Comparison of ENCODE assay signal across 8 mouse cellular contexts in the genomic region with DNA sequence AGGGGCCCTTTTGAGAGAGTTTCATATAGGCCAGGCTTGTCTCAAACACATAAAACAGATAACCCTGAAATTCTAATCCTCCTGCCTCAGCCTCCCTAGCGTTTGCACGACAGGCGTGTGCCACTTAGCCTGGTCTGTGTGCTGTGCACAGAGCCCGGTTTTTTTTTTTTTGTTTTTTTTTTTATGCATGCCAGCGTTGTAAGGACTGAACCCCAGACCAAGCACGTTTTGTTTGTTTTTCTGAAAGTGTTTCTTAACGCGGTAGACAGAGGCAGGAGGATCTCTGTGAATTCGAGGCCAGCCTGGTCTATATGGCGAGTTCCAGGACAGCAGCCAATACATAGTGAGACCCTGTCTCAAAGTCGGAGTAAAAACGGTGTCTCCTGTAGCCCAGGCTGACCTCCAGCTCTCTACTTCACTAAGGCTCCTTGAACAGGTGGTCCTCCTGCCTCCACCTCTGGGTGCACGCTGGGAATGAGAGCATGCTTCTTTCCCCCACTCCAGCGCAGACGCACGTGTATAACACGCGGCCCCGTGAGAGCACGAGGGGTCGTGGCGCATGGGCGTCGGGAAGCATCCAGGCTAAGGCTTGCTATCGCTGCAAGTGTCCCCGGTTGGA. TPM values are rescaled to one million over a fixed set of nuclear protein-coding genes. Genes with fewer than 3 reads are reported as not detected.
DNase-seq lines count a peak whose midpoint lies in the region; ATAC-seq and TF ChIP-seq lines count a peak whose summit lies in the region.

A gene (minus strand): TSS at position 124 of the 619 bp plus-strand sequence.

- peak within 1 kb of the TSS; percentile 69 for H3K9ac ChIP-seq in heart, postnatal 0 days (replicated peaks; ENCODE audit: low read depth, low read length)
- H3K9ac ChIP-seq in neural tube, embryonic 15.5 days (replicated peaks) = peak within 1 kb of the TSS; percentile 89

- H3K36me3 ChIP-seq in heart, postnatal 0 days (replicated peaks; ENCODE audit: control insufficient read depth, insufficient read depth, low read length) = no peaks in the 10 kb centered on the region
- H3K36me3 ChIP-seq in limb, embryonic 10.5 days = peaks cover 27% of the 10 kb centered on the region
- H3K36me3 ChIP-seq in neural tube, embryonic 15.5 days = no peaks in the 10 kb centered on the region

- H3K4me1 ChIP-seq in heart, postnatal 0 days (ENCODE audit: control insufficient read depth, insufficient read depth) = peaks cover 11% of the 10 kb centered on the region; the same call in 1 of the 2 replicates
- peaks cover 73% of the 10 kb centered on the region for H3K4me1 ChIP-seq in limb, embryonic 10.5 days
- H3K4me1 ChIP-seq in neural tube, embryonic 15.5 days = peaks cover 76% of the 10 kb centered on the region

- ATAC-seq in heart, postnatal 0 days (ENCODE audit: insufficient read depth, low read depth) = no peak
- peak; percentile 13 for ATAC-seq in neural tube, embryonic 15.5 days (ENCODE audit: low FRiP score)

- TF ChIP-seq CTCF in heart, postnatal 0 days (IDR thresholded peaks at IDR 0.05; ENCODE audit: low read depth) = no peak

- peak; percentile 58 for DNase-seq in cerebellum, adult 11-12 months
- no peak for DNase-seq in cerebellum, adult 8-10 months
- DNase-seq in urinary bladder, adult 2 months (ENCODE audit: low spot score) = no peak
- DNase-seq in urinary bladder, postnatal 25 days (ENCODE audit: low spot score) = no peak
- DNase-seq in heart, postnatal 0 days (ENCODE audit: low spot score) = no peak
- no peak for DNase-seq in limb, embryonic 10.5 days (ENCODE audit: low spot score)
- no peak for DNase-seq in urinary bladder, postnatal 4 days (ENCODE audit: low spot score in 2 of 2)

- TF ChIP-seq EP300 in heart, postnatal 0 days (IDR thresholded peaks at IDR 0.05; ENCODE audit: low read depth) = no peak

- H3K27ac ChIP-seq in heart, postnatal 0 days (ENCODE audit: low read depth) = peak within 1 kb of the TSS; percentile 92
- H3K27ac ChIP-seq in limb, embryonic 10.5 days = peak within 1 kb of the TSS; percentile 99
- peak within 1 kb of the TSS; percentile 88 for H3K27ac ChIP-seq in neural tube, embryonic 15.5 days (replicated peaks)

- H3K9me3 ChIP-seq in heart, postnatal 0 days (replicated peaks; ENCODE audit: control insufficient read depth, low read length) = no peaks in the 10 kb centered on the region
- H3K9me3 ChIP-seq in limb, embryonic 10.5 days (replicated peaks) = no peaks in the 10 kb centered on the region
- no peaks in the 10 kb centered on the region for H3K9me3 ChIP-seq in neural tube, embryonic 15.5 days (replicated peaks)

- 3% methylated on average over 26 of the region's 26 CpGs for WGBS in heart, postnatal 0 days
- 6% methylated on average over 26 of the region's 26 CpGs for WGBS in limb, embryonic 10.5 days
- WGBS in neural tube, embryonic 15.5 days = 4% methylated on average over 26 of the region's 26 CpGs

- H3K4me3 ChIP-seq in heart, postnatal 0 days (ENCODE audit: low read depth, low read length) = peak within 1 kb of the TSS; percentile 58
- peak within 1 kb of the TSS; percentile 87 for H3K4me3 ChIP-seq in limb, embryonic 10.5 days
- H3K4me3 ChIP-seq in neural tube, embryonic 15.5 days (replicated peaks) = peak within 1 kb of the TSS; percentile 89

- H3K4me2 ChIP-seq in heart, postnatal 0 days (ENCODE audit: low read depth, low read length) = peak within 1 kb of the TSS; percentile 96
- H3K4me2 ChIP-seq in neural tube, embryonic 15.5 days = peak within 1 kb of the TSS; percentile 74

- H3K27me3 ChIP-seq in heart, postnatal 0 days (ENCODE audit: control insufficient read depth, insufficient read depth, low read length) = no peaks in the 10 kb centered on the region
- no peaks in the 10 kb centered on the region for H3K27me3 ChIP-seq in limb, embryonic 10.5 days (ENCODE audit: low read depth, poor library complexity, severe bottlenecking)
- H3K27me3 ChIP-seq in neural tube, embryonic 15.5 days (replicated peaks) = no peaks in the 10 kb centered on the region

RNA-seq across cellular contexts. Expression of the gene that starts here (rescaled TPM):
- 73.5 and 74.6 TPM in 2 replicates for polyA plus RNA-seq in urinary bladder, adult 2 months (2012; rRNA removed)
- 107 and 143 TPM in 2 replicates for total RNA-seq in heart, postnatal 0 days (2014; rRNA removed; ENCODE audit: low replicate concordance)
- 55.6 and 57.3 TPM in 2 replicates for polyA plus RNA-seq in heart, postnatal 0 days (2015; fragmentation: Nextera tagmentation; extraction: Ambion mirVana)
- polyA plus RNA-seq in limb, embryonic 10.5 days (2016; fragmentation: Nextera tagmentation; extraction: Ambion mirVana) = 164 and 182 TPM in 2 replicates
- polyA plus RNA-seq in neural tube, embryonic 15.5 days (2015; fragmentation: Nextera tagmentation; extraction: Ambion mirVana) = 170 and 175 TPM in 2 replicates
